Mouse (Mus musculus) cerebellum, adult 2 months (tissue): ENCODE measurements around the gene Nnat. TPM values are rescaled to one million over a fixed set of nuclear protein-coding genes. Genes with fewer than 3 reads are reported as not detected.

ENCODE experiments used
- DNase-seq, 2 experiments: peaks; one replicate each; pipeline ENCODE4 v3.0.0; 2021
- H3K27ac ChIP-seq: fragments of 200-500 bp; 2 replicates; pipeline ENCODE4 v1.5.1; 2012; ENCODE audit warnings: low read length, control low read depth, inconsistent platforms; ENCODE audit not compliant: insufficient read depth
- H3K27me3 ChIP-seq: fragments of 200-500 bp; 2 replicates; pipeline ENCODE4 v1.6.1; 2012; ENCODE audit warnings: inconsistent platforms, mild to moderate bottlenecking, low read length, moderate library complexity; ENCODE audit not compliant: control insufficient read depth, insufficient read depth
- H3K4me1 ChIP-seq: fragments of 200-500 bp; 2 replicates; pipeline ENCODE4 v1.6.1; 2011; ENCODE audit warnings: low read length; ENCODE audit not compliant: control insufficient read depth, insufficient read depth
- H3K4me3 ChIP-seq: fragments of 200-500 bp; replicated peaks from 2 replicates; pipeline ENCODE3; 2011; ENCODE audit warnings: mild to moderate bottlenecking, low read depth, low read length, control low read depth; ENCODE audit not compliant: insufficient read depth
- CTCF ChIP-seq: fragments of 200-500 bp; IDR thresholded peaks from 2 replicates; pipeline ENCODE4 v1.5.1; 2011; ENCODE audit warnings: low read depth, mild to moderate bottlenecking, control low read depth, low read length, moderate library complexity, borderline replicate concordance; ENCODE audit not compliant: insufficient read depth
- POLR2A ChIP-seq: fragments of 200-500 bp; IDR thresholded peaks from 2 replicates; pipeline ENCODE4 v1.6.1; 2011; ENCODE audit warnings: low read length, control low read depth, borderline replicate concordance; ENCODE audit not compliant: insufficient read depth
- WGBS: fragments of 180-500 bp; shearing (Covaris S2); methylation state at CpG from one replicate; pipeline ENCODE4 v1.1.7; 2018; 5-methylcytosine and 5-hydroxymethylcytosine counted together
- polyA plus RNA-seq: library from polyadenylated mRNA; depleted of rRNA; stranded (reverse); fragments of >200 nt; gene quantifications from 2 replicates; pipeline ENCODE4 v1.2.3, GENCODE M21; 2012

The Nnat gene
- polyA plus RNA-seq, 1 experiment: 162 TPM

GRCm38 (mm10) chr2:157522556-157522955 is 37.3 kb upstream of the Nnat start:
- no peak for DNase-seq

GRCm38 (mm10) chr2:157530056-157530955 is 29.6 kb upstream of the Nnat start:
- no peaks in the 10 kb centered on the region; the same call in 1 of the 2 replicates for H3K4me1 ChIP-seq
- no peak overlapping the region for H3K27ac ChIP-seq
- no peaks in the 10 kb centered on the region for H3K27me3 ChIP-seq
- 59% methylated on average over 13 of the region's 13 CpGs for WGBS
- TF ChIP-seq POLR2A (no peak), CTCF (no peak)
- DNase-seq: no peak
- no peak overlapping the region for H3K4me3 ChIP-seq

More at GRCm38 (mm10) chr2:157522556-157522955, 37.3 kb upstream of the Nnat start:
- Histone ChIP-seq H3K4me3 (no peak overlapping the region), H3K27ac (no peak overlapping the region), H3K27me3 (no peaks in the 10 kb centered on the region), H3K4me1 (no peaks in the 10 kb centered on the region)
- 33% methylated on average over 3 of the region's 3 CpGs for WGBS
- TF ChIP-seq CTCF: no peak
- TF ChIP-seq POLR2A: no peak

GRCm38 (mm10) chr2:157531681-157532426 is 28.0 kb upstream of the Nnat start:
- WGBS: 68% methylated on average over 8 of the region's 8 CpGs
- TF ChIP-seq POLR2A: no peak
- no peak for TF ChIP-seq CTCF
- no peak overlapping the region for H3K4me3 ChIP-seq
- DNase-seq: no peak
- no peak overlapping the region for H3K27ac ChIP-seq
- peaks cover 5% of the 10 kb centered on the region for H3K4me1 ChIP-seq
- H3K27me3 ChIP-seq: no peaks in the 10 kb centered on the region

- no peak for TF ChIP-seq CTCF
- TF ChIP-seq POLR2A: no peak
- no peak overlapping the region for H3K27ac ChIP-seq
These were observed 25.7 kb upstream of the Nnat start for GRCm38 (mm10) chr2:157534163-157534562.

GRCm38 (mm10) chr2:157536476-157537081 is 23.3 kb upstream of the Nnat start:
- H3K27ac ChIP-seq: no peak overlapping the region
- TF ChIP-seq CTCF (no peak), POLR2A (no peak)
- DNase-seq: peak in 1 of 2 experiments; percentile 37
- H3K27me3 ChIP-seq: no peaks in the 10 kb centered on the region
- peaks cover 5% of the 10 kb centered on the region for H3K4me1 ChIP-seq
- 28% methylated on average over 7 of the region's 7 CpGs for WGBS
- H3K4me3 ChIP-seq: no peak overlapping the region

More at GRCm38 (mm10) chr2:157534163-157534562, 25.7 kb upstream of the Nnat start:
- DNase-seq: no peak
- Histone ChIP-seq H3K4me1 (peaks cover 5% of the 10 kb centered on the region), H3K4me3 (no peak overlapping the region), H3K27me3 (no peaks in the 10 kb centered on the region)
- 65% methylated on average over 4 of the region's 4 CpGs for WGBS

GRCm38 (mm10) chr2:157537118-157537517 is 22.8 kb upstream of the Nnat start:
- WGBS: 49% methylated on average over 7 of the region's 7 CpGs
- no peaks in the 10 kb centered on the region for H3K27me3 ChIP-seq
- H3K4me1 ChIP-seq: peaks cover 5% of the 10 kb centered on the region
- no peak for TF ChIP-seq CTCF
- no peak for DNase-seq
- H3K4me3 ChIP-seq: no peak overlapping the region
- no peak overlapping the region for H3K27ac ChIP-seq

GRCm38 (mm10) chr2:157540073-157540952 is 19.6 kb upstream of the Nnat start:
- peaks cover 5% of the 10 kb centered on the region for H3K4me1 ChIP-seq
- TF ChIP-seq POLR2A: no peak
- no peak for TF ChIP-seq CTCF

More at GRCm38 (mm10) chr2:157540073-157540952, 19.6 kb upstream of the Nnat start:
- WGBS: 38% methylated on average over 24 of the region's 24 CpGs
- Histone ChIP-seq H3K27me3 (no peaks in the 10 kb centered on the region), H3K27ac (no peak overlapping the region), H3K4me3 (no peak overlapping the region)
- peak in 1 of 2 experiments; percentile 29 for DNase-seq
